Mouse (Mus musculus): ENCODE results near the gene Gm3727.
"Not testable (repeated sequence)": the region's sequence is repeated elsewhere in the genome, so short reads cannot be mapped to it uniquely, and the experiment has no call there.

The Gm3727 gene

GRCm38 (mm10) chr14:7264614-7265013, at the start of gene Gm3727:
TSS of gene Gm3727 (minus strand) at chr14:7264714.
- not testable (repeated sequence) for DNase-seq

- not testable (repeated sequence) for DNase-seq
Measured at GRCm38 (mm10) chr14:7243498-7243897, 21.0 kb downstream of the Gm3727 start.
